Mouse (Mus musculus): Measurements from ENCODE around the gene Lin37. TPM values are rescaled to one million over a fixed set of nuclear protein-coding genes. Genes with fewer than 3 reads are reported as not detected.
A peak's percentile ranks its signal among the peaks of the same experiment; 100 is the strongest.

The Lin37 gene
- polyA plus RNA-seq, 1 experiment from 2014 or later: 40.8 TPM

DNA sequence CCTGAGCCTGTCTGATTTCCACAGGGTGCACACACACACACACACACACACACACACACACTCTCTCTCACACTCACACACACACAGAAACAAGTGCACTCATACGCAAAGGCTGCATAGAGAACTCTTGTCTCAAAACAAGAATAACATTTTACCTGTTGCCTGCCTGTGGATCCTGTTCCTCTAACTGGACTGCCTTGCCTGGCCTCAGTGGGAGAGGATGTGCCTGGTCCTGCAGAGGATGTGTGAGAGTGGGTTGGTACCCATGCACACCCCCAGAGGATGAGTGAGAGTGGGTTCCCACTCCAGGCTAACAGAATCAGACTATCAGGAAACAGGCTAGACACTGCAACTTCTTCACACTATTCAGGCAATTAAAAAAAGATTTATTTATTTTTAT lies 9.0 kb downstream of the Lin37 start:
- Histone ChIP-seq H3K4me3 (replicated peaks; ENCODE audit: low read depth, low read length) (no peak overlapping the region), H3K4me1 (replicated peaks; ENCODE audit: insufficient read depth, low read length) (peaks cover 8% of the 10 kb centered on the region), H3K9ac (ENCODE audit: low read depth, low read length) (no peak overlapping the region), H3K4me2 (ENCODE audit: low read length) (no peak overlapping the region), H3K27ac (no peak overlapping the region), H3K36me3 (ENCODE audit: insufficient read depth, low read length) (peaks cover 13% of the 10 kb centered on the region; the same call in 1 of the 2 replicates), H3K9me3 (replicated peaks; ENCODE audit: low read length) (no peaks in the 10 kb centered on the region), H3K27me3 (ENCODE audit: insufficient read depth, low read length) (no peaks in the 10 kb centered on the region)
- no peak for ATAC-seq (replicated peaks; ENCODE audit: low FRiP score, low read depth)
- TF ChIP-seq CTCF (IDR thresholded peaks at IDR 0.05; ENCODE audit: low read depth): no peak
- WGBS: 97% methylated on average over 1 of the region's 1 CpGs
- DNase-seq (ENCODE audit: low spot score): no peak

GRCm38 (mm10) chr7:30549880-30550279 lies 9.8 kb downstream of the Lin37 start:
- WGBS: 90% methylated on average over 2 of the region's 2 CpGs

DNA sequence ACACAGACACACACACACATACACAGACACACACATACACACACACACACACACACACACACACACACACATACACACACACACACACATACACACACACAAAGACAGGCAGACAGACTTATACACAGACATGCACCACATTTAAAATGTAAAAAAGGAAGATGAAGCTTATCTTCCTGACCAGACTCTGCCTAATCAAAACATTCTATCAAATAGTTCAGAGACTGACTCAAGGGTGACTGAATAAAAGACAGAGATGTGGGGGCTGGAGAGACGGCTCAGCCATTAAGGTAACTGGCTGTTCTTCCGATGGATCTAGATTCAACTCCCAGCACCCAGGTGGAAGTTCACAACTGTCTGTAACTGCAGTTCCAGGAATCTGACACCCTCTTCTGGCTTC lies 15.3 kb downstream of the Lin37 start:
- no peaks in the 10 kb centered on the region for H3K4me1 ChIP-seq (replicated peaks; ENCODE audit: insufficient read depth, low read length)
- no peak for ATAC-seq (replicated peaks; ENCODE audit: low FRiP score, low read depth)
- no peaks in the 10 kb centered on the region for H3K9me3 ChIP-seq (replicated peaks; ENCODE audit: low read length)
- H3K36me3 ChIP-seq (ENCODE audit: insufficient read depth, low read length): peaks cover 23% of the 10 kb centered on the region; the same call in 1 of the 2 replicates
- H3K4me2 ChIP-seq (ENCODE audit: low read length): no peak overlapping the region
- H3K4me3 ChIP-seq (replicated peaks; ENCODE audit: low read depth, low read length): no peak overlapping the region
- no peak overlapping the region for H3K27ac ChIP-seq
- H3K9ac ChIP-seq (ENCODE audit: low read depth, low read length): no peak overlapping the region
- no peaks in the 10 kb centered on the region for H3K27me3 ChIP-seq (ENCODE audit: insufficient read depth, low read length)
- 85% methylated on average over 2 of the region's 2 CpGs for WGBS
- no peak for TF ChIP-seq CTCF (IDR thresholded peaks at IDR 0.05; ENCODE audit: low read depth)
- no peak for DNase-seq (ENCODE audit: low spot score)

More at GRCm38 (mm10) chr7:30549880-30550279, 9.8 kb downstream of the Lin37 start:
- Histone ChIP-seq H3K4me3 (replicated peaks; ENCODE audit: low read depth, low read length) (no peak overlapping the region), H3K4me2 (ENCODE audit: low read length) (no peak overlapping the region), H3K27me3 (ENCODE audit: insufficient read depth, low read length) (no peaks in the 10 kb centered on the region), H3K36me3 (ENCODE audit: insufficient read depth, low read length) (peaks cover 8% of the 10 kb centered on the region; the same call in 1 of the 2 replicates), H3K9ac (ENCODE audit: low read depth, low read length) (no peak overlapping the region), H3K9me3 (replicated peaks; ENCODE audit: low read length) (no peaks in the 10 kb centered on the region), H3K4me1 (replicated peaks; ENCODE audit: insufficient read depth, low read length) (peaks cover 8% of the 10 kb centered on the region), H3K27ac (no peak overlapping the region)
- no peak for TF ChIP-seq CTCF (IDR thresholded peaks at IDR 0.05; ENCODE audit: low read depth)
- DNase-seq (ENCODE audit: low spot score): no peak
- no peak for ATAC-seq (replicated peaks; ENCODE audit: low FRiP score, low read depth)

DNA sequence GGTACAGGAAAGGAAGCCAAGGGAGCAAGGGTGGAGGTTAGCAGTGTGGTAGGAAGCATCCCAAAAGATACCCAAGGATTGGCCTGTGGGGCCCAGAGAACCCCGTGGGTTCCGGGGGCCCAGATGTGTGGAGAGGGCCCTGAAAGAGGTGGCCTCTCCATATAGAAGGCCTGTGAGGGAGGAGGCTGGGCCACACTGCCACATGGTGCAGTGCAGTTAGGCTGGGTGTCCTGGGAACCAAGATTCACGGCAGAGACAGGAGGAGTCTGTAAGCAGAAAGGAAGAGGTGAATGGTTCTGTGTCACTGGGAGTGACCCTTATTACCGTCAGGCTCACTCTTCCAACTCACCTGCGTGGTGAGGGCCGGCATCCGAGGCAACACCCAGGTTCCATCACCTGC lies 19.1 kb downstream of the Lin37 start:
- Histone ChIP-seq H3K27ac (no peak overlapping the region), H3K9ac (ENCODE audit: low read depth, low read length) (no peak overlapping the region), H3K4me1 (replicated peaks; ENCODE audit: insufficient read depth, low read length) (no peaks in the 10 kb centered on the region), H3K4me3 (replicated peaks; ENCODE audit: low read depth, low read length) (no peak overlapping the region), H3K27me3 (ENCODE audit: insufficient read depth, low read length) (no peaks in the 10 kb centered on the region), H3K9me3 (replicated peaks; ENCODE audit: low read length) (no peaks in the 10 kb centered on the region), H3K36me3 (ENCODE audit: insufficient read depth, low read length) (peaks cover 15% of the 10 kb centered on the region; the same call in 1 of the 2 replicates), H3K4me2 (ENCODE audit: low read length) (no peak overlapping the region)
- DNase-seq (ENCODE audit: low spot score): no peak
- WGBS: 89% methylated on average over 7 of the region's 7 CpGs
- ATAC-seq (replicated peaks; ENCODE audit: low FRiP score, low read depth): no peak
- no peak for TF ChIP-seq CTCF (IDR thresholded peaks at IDR 0.05; ENCODE audit: low read depth)

GRCm38 (mm10) chr7:30534633-30535577 lies 24.7 kb downstream of the Lin37 start, which contains the start of gene Arhgap33:
Gene Arhgap33 (minus strand): TSS chr7:30535060.
- Histone ChIP-seq H3K36me3 (ENCODE audit: insufficient read depth, low read length) (peaks cover 2% of the 10 kb centered on the region; the same call in 1 of the 2 replicates), H3K27ac (0 out of 2 replicates have a peak within 1 kb of the TSS, but pooled peaks have one; percentile 22), H3K4me3 (replicated peaks; ENCODE audit: low read depth, low read length) (peak within 1 kb of the TSS; percentile 74), H3K27me3 (ENCODE audit: insufficient read depth, low read length) (no peaks in the 10 kb centered on the region), H3K9me3 (replicated peaks; ENCODE audit: low read length) (no peaks in the 10 kb centered on the region), H3K4me2 (ENCODE audit: low read length) (peak within 1 kb of the TSS; percentile 94), H3K4me1 (replicated peaks; ENCODE audit: insufficient read depth, low read length) (peaks cover 7% of the 10 kb centered on the region; the same call in 1 of the 2 replicates), H3K9ac (ENCODE audit: low read depth, low read length) (peak within 1 kb of the TSS; percentile 71)
- no peak for TF ChIP-seq CTCF (IDR thresholded peaks at IDR 0.05; ENCODE audit: low read depth)
- WGBS: under 1% methylated on average over 46 of the region's 84 CpGs
- peak; percentile 97 for DNase-seq (ENCODE audit: low spot score)
- ATAC-seq (replicated peaks; ENCODE audit: low FRiP score, low read depth): peak; percentile 92

GRCm38 (mm10) chr7:30533941-30534632 lies 25.6 kb downstream of the Lin37 start:
- Histone ChIP-seq H3K4me3 (replicated peaks; ENCODE audit: low read depth, low read length) (peak overlapping the region; percentile 74), H3K27ac (0 out of 2 replicates have a peak overlapping the region, but pooled peaks have one; percentile 22), H3K4me1 (replicated peaks; ENCODE audit: insufficient read depth, low read length) (peaks cover 7% of the 10 kb centered on the region; the same call in 1 of the 2 replicates), H3K27me3 (ENCODE audit: insufficient read depth, low read length) (no peaks in the 10 kb centered on the region), H3K9ac (ENCODE audit: low read depth, low read length) (peak overlapping the region; percentile 71), H3K36me3 (ENCODE audit: insufficient read depth, low read length) (peaks cover 9% of the 10 kb centered on the region; the same call in 1 of the 2 replicates), H3K4me2 (ENCODE audit: low read length) (peak overlapping the region; percentile 94), H3K9me3 (replicated peaks; ENCODE audit: low read length) (no peaks in the 10 kb centered on the region)
- ATAC-seq (replicated peaks; ENCODE audit: low FRiP score, low read depth) (no peak), DNase-seq (ENCODE audit: low spot score) (peak; percentile 20)
- WGBS: 8% methylated on average over 25 of the region's 26 CpGs
- no peak for TF ChIP-seq CTCF (IDR thresholded peaks at IDR 0.05; ENCODE audit: low read depth)
